Mouse (Mus musculus) limb, embryonic 14.5 days (tissue): ENCODE results near the gene Fignl1. TPM values are rescaled to one million over a fixed set of nuclear protein-coding genes. Genes with fewer than 3 reads are reported as not detected.

ENCODE experiments used
- ATAC-seq: fragments of 200-750 bp; cut with Nextera tagmentation; 2 replicates; pipeline ENCODE4 v1.8.0; 2017; ENCODE audit warnings: low read depth, moderate number of reproducible peaks, moderate TSS enrichment; ENCODE audit not compliant: low FRiP score
- DNase-seq: peaks from one replicate; pipeline ENCODE4 v3.0.0-alpha.2; 2015; ENCODE audit warnings: low spot score
- H3K27ac ChIP-seq: fragments of 300-500 bp; sonication (generic); replicated peaks from 2 replicates; pipeline ENCODE4 v1.5.1; 2014; ENCODE audit warnings: low read depth, mild to moderate bottlenecking, low read length, moderate library complexity, mixed read lengths
- H3K27me3 ChIP-seq: fragments of 300-500 bp; sonication (generic); 2 replicates; pipeline ENCODE4 v1.6.1; 2014; ENCODE audit warnings: low read length, mixed read lengths; ENCODE audit not compliant: control insufficient read depth, insufficient read depth
- H3K36me3 ChIP-seq: fragments of 300-500 bp; sonication (generic); 2 replicates; pipeline ENCODE4 v1.6.1; 2014; ENCODE audit warnings: mild to moderate bottlenecking, low read length, moderate library complexity, mixed read lengths; ENCODE audit not compliant: control insufficient read depth, insufficient read depth
- H3K4me1 ChIP-seq: fragments of 300-500 bp; sonication (generic); 2 replicates; pipeline ENCODE4 v1.6.1; 2014; ENCODE audit warnings: antibody characterized with exemption, low read length, mixed read lengths; ENCODE audit not compliant: control insufficient read depth, insufficient read depth
- H3K4me2 ChIP-seq: fragments of 300-500 bp; sonication (generic); replicated peaks from 2 replicates; pipeline ENCODE4 v1.6.1; 2014; ENCODE audit warnings: low read depth, mild to moderate bottlenecking, low read length, moderate library complexity; ENCODE audit not compliant: severe bottlenecking
- H3K4me3 ChIP-seq: fragments of 300-500 bp; sonication (generic); replicated peaks from 2 replicates; pipeline ENCODE4 v1.5.1; 2014; ENCODE audit warnings: low read length
- H3K9ac ChIP-seq: fragments of 300-500 bp; sonication (generic); 2 replicates; pipeline ENCODE4 v1.6.1; 2014; ENCODE audit warnings: mild to moderate bottlenecking, low read depth, low read length, moderate library complexity; ENCODE audit not compliant: severe bottlenecking
- H3K9me3 ChIP-seq: fragments of 300-500 bp; sonication (generic); 2 replicates; pipeline ENCODE4 v1.6.1; 2016; ENCODE audit warnings: low read length; ENCODE audit not compliant: control insufficient read depth
- POLR2A ChIP-seq: fragments of 200-500 bp; IDR thresholded peaks from 2 replicates; pipeline ENCODE4 v1.8.0; 2012; ENCODE audit warnings: inconsistent platforms, mild to moderate bottlenecking, moderate library complexity, borderline replicate concordance; ENCODE audit not compliant: insufficient read depth, insufficient read length; ENCODE audit errors: extremely low read depth
- WGBS: fragments of 180-500 bp; shearing (Covaris S2); extraction: QIAGEN DNeasy Blood & Tissue Kit; methylation state at CpG from one replicate; pipeline ENCODE4 v1.1.7; 2014; 5-methylcytosine and 5-hydroxymethylcytosine counted together
- polyA plus RNA-seq, 2 experiments: library from polyadenylated mRNA; depleted of rRNA in 1 of 2; stranded (reverse) in 1 of 2; unstranded in 1 of 2; fragments of >200 nt; fragmentation: Nextera tagmentation in 1 of 2; extraction: Ambion mirVana in 1 of 2; gene quantifications; 2 replicates each; pipeline versions ENCODE4 v1.2.1 to v1.2.3; 2012 to 2014

Gene Fignl1
- polyA plus RNA-seq, 2 experiments, result 20.0 to 46.5 TPM

- no peak overlapping the region for H3K9ac ChIP-seq
- no peak overlapping the region for H3K4me2 ChIP-seq
- ATAC-seq (peak; percentile 90), DNase-seq (peak; percentile 88)
- WGBS, result 34% methylated on average over 13 of the region's 13 CpGs
- no peaks in the 10 kb centered on the region for H3K36me3 ChIP-seq
- TF ChIP-seq POLR2A, result no peak
- H3K4me3 ChIP-seq, result no peak overlapping the region
- H3K4me1 ChIP-seq, result peaks cover 9% of the 10 kb centered on the region
- H3K27me3 ChIP-seq, result no peaks in the 10 kb centered on the region
- H3K9me3 ChIP-seq, result no peaks in the 10 kb centered on the region
- peak overlapping the region; percentile 74 for H3K27ac ChIP-seq
Measured at GRCm38 (mm10) chr11:11844367-11844971, 35.7 kb upstream of the Fignl1 start.

GRCm38 (mm10) chr11:11841590-11841989, 32.8 kb upstream of the Fignl1 start:
- DNase-seq, result no peak
- TF ChIP-seq POLR2A, result no peak
- 56% methylated on average over 4 of the region's 4 CpGs for WGBS

GRCm38 (mm10) chr11:11840746-11841145, 32.0 kb upstream of the Fignl1 start:
- WGBS, result 55% methylated on average over 2 of the region's 2 CpGs
- Histone ChIP-seq H3K36me3 (no peaks in the 10 kb centered on the region), H3K4me3 (no peak overlapping the region), H3K4me2 (no peak overlapping the region), H3K27me3 (no peaks in the 10 kb centered on the region), H3K27ac (no peak overlapping the region), H3K4me1 (peaks cover 39% of the 10 kb centered on the region), H3K9ac (no peak overlapping the region), H3K9me3 (no peaks in the 10 kb centered on the region)
- DNase-seq (no peak), ATAC-seq (no peak)
- TF ChIP-seq POLR2A, result no peak

More at GRCm38 (mm10) chr11:11841590-11841989, 32.8 kb upstream of the Fignl1 start:
- Histone ChIP-seq H3K27ac (no peak overlapping the region), H3K36me3 (no peaks in the 10 kb centered on the region), H3K4me2 (no peak overlapping the region), H3K9me3 (no peaks in the 10 kb centered on the region), H3K4me1 (peaks cover 33% of the 10 kb centered on the region), H3K4me3 (no peak overlapping the region), H3K9ac (no peak overlapping the region), H3K27me3 (no peaks in the 10 kb centered on the region)
- ATAC-seq, result no peak

GRCm38 (mm10) chr11:11839874-11840273, 31.1 kb upstream of the Fignl1 start:
- ATAC-seq (no peak), DNase-seq (no peak)
- no peak overlapping the region for H3K4me2 ChIP-seq
- H3K9ac ChIP-seq, result no peak overlapping the region
- H3K4me1 ChIP-seq, result peaks cover 36% of the 10 kb centered on the region
- no peak for TF ChIP-seq POLR2A
- H3K27ac ChIP-seq, result no peak overlapping the region
- no peak overlapping the region for H3K4me3 ChIP-seq
- H3K36me3 ChIP-seq, result no peaks in the 10 kb centered on the region
- 89% methylated on average over 7 of the region's 7 CpGs for WGBS
- no peaks in the 10 kb centered on the region for H3K9me3 ChIP-seq
- no peaks in the 10 kb centered on the region for H3K27me3 ChIP-seq

- H3K9me3 ChIP-seq, result no peaks in the 10 kb centered on the region
- ATAC-seq (no peak), DNase-seq (no peak)
- peaks cover 41% of the 10 kb centered on the region for H3K4me1 ChIP-seq
- WGBS, result 55% methylated on average over 5 of the region's 5 CpGs
- no peak overlapping the region for H3K4me3 ChIP-seq
- H3K36me3 ChIP-seq, result no peaks in the 10 kb centered on the region
- peak overlapping the region; percentile 76 for H3K27ac ChIP-seq
- no peaks in the 10 kb centered on the region for H3K27me3 ChIP-seq
- no peak for TF ChIP-seq POLR2A
- H3K9ac ChIP-seq, result no peak overlapping the region
- H3K4me2 ChIP-seq, result no peak overlapping the region
Measured at GRCm38 (mm10) chr11:11837384-11837783, 28.6 kb upstream of the Fignl1 start.
